Mouse (Mus musculus) small intestine, adult 10 weeks (tissue): ENCODE measurements around the gene Rsph1. TPM values are rescaled to one million over a fixed set of nuclear protein-coding genes. Genes with fewer than 3 reads are reported as not detected.

Experiments
- polyA plus RNA-seq: library from polyadenylated mRNA; stranded (reverse); fragments of 350-450 nt; fragmentation: Illumina TruSeq; extraction: RNeasy Lipid Tissue Mini Kit (QIAGEN cat#74804); gene quantifications from one replicate; pipeline ENCODE4 v1.2.3, GENCODE M21; 2014; ENCODE audit warnings: low replicate concordance

Rsph1 gene
- not detected for polyA plus RNA-seq

DNA sequence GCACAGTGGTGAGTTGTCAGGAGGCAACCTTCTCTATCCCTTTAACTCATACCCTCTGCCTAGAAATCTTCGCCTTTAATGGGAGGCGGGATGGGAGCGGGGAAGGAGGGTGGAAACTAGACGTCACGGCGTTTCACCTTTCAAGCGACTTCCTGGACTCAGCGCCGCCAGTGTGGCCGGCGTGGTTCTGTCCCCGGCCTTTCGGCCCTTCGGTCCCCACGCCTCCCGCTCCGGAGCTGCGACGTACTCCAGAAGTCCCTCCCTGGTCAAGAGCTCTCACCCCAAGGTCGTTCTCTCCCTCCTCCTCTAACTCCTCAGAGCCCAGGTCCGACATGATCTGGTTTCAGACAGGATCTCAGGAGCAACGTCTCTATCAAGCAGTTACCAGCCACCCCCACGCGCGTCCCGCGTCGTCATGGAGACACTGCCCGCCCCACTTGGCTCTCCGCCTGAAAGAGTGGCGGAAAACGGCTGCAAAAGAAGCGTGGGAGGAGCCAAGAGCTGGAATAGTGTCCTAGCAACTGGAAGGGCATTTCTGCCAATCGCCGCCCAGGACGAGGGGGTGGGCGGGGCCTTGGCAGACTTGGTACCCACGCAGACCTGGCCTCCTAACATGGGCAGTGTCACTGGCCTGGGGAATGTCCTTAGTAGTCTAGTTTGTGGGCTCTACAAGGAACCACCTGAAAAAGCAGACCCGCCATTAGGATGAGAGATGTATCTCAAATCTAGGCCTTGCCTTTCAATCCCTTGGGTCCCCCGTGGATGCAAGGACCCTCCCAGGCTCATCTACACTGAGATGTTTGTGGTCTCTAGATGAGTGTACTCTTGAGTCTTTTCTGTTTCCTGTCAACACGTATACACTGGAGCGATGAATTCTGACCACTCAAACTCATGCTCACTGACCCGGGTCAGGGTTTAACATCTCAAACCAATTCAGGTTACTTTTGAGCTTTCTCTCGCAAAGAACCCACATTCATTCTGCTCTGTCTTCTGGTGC is at the start of gene Rsph1:
Gene Rsph1 (minus strand): TSS at position 462 of the 997 bp plus-strand sequence.

DNA sequence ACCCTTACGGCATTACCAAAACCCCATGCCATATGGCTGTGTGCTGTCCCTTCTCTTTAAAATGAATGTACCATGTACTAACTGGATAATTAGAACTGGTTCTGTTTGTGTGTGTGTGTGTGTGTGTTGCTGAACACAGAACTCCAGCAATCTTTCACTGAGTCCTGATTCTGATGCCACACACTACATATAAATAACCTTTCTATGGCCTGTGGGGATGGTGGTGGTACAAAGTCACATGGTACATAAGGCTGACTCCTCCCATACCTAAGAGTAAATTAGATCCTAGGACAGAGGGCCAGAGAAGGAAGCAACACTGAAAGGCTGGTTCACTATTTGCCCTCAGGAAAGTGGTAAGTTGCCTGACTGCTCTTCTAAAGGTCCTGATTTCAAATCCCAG is 9.3 kb upstream of the Rsph1 start, which contains the start of gene Slc37a1:
Gene Slc37a1 (plus strand): TSS at position 301 of the 400 bp plus-strand sequence.

DNA sequence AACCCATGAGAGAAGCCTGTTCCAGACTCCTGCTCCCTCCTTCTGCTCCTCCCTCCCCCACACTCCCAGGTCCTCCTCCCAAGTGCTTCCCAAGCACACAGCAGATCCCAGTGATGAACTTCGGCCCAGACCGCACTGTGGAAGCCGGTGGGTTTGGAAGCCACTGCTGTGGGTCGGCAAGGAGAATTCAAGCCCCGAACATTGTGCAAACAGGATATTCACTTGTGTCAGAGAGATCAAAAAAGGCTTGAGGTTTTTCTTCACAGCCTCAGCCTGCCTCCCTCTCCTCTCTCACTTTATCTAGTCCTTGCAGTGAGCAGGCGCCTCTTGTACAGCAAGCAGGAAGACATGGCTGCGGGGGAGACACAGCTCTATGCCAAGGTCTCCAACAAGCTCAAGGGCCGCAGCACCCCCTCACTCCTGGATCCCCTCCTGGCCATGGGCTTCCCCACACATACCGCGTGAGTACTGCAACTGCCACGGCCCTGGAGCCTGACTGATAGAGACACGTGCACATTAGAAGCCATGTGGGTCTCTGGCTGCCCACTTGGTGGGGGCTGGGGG is 69.3 kb downstream of the Rsph1 start, which contains the start of gene Ubash3a:
Gene Ubash3a (plus strand): TSS at position 103 of the 564 bp plus-strand sequence.

Other genes with a start within 250 kb of the Rsph1 start
- gene Abcg1, start 219.7 kb downstream of the Rsph1 start, polyA plus RNA-seq: 1.0 TPM
- gene Tff3, start 147.7 kb downstream of the Rsph1 start, polyA plus RNA-seq: 10.6 TPM
- 11.3 TPM for gene Tff2, start 133.1 kb downstream of the Rsph1 start, polyA plus RNA-seq
- not detected for gene Tff1, start 112.1 kb downstream of the Rsph1 start, polyA plus RNA-seq
- gene Tmprss3, start 78.4 kb downstream of the Rsph1 start, polyA plus RNA-seq: not detected
- gene Ubash3a, start 69.5 kb downstream of the Rsph1 start, polyA plus RNA-seq: not detected
- gene Slc37a1, start 9.4 kb upstream of the Rsph1 start, polyA plus RNA-seq: 3.2 TPM
- 23.2 TPM for gene Pde9a, start 108.8 kb upstream of the Rsph1 start, polyA plus RNA-seq
- 2.3 TPM for gene Wdr4, start 242.6 kb upstream of the Rsph1 start, polyA plus RNA-seq
- 8.6 TPM for gene Ndufv3, start 242.7 kb upstream of the Rsph1 start, polyA plus RNA-seq